Mouse (Mus musculus) CD4-positive, CD25-positive, alpha-beta regulatory T cell, adult 2 months (primary cell): ENCODE measurements around the gene Gm21961.
"Not testable (repeated sequence)": the region's sequence is repeated elsewhere in the genome, so short reads cannot be mapped to it uniquely, and the experiment has no call there.

ENCODE experiments used
- DNase-seq: peaks from one replicate; pipeline ENCODE4 v3.0.0-alpha.2; 2012; ENCODE audit warnings: low read depth, low spot score

Gm21961 gene

DNA sequence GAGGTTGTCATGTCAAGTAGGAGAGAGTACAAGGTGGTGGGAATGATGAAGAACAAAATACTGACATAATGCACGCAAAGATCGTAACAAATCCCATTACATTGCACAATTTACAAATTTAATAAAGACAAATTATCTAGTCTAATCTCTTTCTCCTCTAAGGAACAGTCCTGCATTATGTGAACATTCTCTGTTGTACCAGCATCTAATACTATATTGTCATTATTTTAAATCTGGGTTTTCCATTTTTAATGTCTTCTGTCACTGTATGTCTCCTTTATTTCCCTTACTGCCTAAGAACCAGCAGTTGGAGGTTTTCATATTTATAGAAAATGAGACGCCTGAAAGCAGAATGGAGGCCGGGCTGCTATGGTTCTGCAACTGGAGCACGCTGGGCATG, at the start of gene Gm21961:
Gene Gm21961 (minus strand): TSS at position 101 of the 400 bp plus-strand sequence.
- DNase-seq, result no peak

DNA sequence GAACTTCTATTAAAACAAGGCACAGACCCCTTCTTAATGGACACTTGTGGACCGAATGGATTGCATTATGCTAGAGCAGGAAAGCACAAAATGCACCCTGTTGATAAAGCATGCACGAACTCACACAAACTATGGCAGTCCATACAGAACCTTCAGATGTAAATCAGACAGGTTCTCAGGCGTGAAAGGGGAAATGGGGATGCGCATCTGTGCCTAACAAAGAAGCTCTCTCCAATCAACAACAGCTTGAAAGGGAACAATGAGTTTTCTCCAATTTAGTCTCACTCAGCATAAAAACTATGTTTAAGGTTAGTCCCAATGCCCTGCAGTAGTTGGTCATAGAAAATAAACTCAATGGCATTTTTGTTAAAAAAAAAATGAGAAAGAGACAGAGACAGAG, 27.3 kb upstream of the Gm21961 start:
- no peak for DNase-seq

DNA sequence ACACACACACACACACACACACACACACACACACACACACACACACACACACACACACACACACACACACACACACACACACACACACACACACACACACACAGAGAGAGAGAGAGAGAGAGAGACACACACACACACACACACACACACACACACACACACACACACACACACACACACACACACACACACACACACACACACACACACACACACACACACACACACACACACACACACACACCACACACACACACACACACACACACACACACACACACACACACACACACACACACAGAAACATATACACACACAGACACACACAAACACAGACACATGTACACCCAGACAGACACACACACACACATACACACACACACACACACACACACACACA, 24.5 kb upstream of the Gm21961 start:
- DNase-seq, result not testable (repeated sequence)

DNA sequence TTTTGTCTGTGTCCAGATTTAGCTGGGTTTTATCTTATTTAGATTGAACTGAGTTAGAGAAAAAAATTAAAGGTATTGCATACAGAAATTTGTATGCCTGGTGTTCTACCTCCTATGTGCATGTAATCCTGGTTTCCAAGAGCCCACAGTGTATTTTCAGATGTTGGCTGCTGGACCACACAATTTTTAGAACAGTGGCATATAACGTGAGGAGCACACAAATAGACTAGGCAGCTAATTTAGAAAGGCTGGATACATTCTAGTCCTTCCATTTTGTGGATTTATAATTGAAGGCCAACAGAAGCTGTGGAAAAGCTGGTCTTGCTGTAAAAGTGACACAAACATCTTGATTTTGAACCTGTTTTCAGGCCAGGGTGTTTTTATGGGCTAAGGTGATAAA, 3.3 kb upstream of the Gm21961 start:
- DNase-seq, result no peak

DNA sequence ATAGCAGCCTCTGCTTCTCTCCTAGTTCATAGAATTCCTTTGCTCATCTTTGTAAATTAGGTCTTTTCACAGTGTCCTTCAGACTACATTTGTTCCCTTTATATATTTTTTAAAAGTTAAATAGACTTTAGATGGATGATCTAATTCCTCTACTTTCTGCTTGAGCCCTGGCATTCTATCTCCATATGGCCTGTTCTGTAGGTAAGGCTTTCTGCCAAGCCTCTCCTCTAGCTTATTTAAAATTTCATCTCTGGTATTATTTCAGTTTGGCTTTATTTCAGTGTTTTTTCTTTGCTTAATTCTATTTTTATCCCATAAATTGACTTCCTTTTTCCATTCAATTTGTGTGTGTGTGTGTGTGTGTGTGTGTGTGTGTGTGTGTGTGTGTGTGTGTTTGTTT, 8.5 kb downstream of the Gm21961 start:
- no peak for DNase-seq

DNA sequence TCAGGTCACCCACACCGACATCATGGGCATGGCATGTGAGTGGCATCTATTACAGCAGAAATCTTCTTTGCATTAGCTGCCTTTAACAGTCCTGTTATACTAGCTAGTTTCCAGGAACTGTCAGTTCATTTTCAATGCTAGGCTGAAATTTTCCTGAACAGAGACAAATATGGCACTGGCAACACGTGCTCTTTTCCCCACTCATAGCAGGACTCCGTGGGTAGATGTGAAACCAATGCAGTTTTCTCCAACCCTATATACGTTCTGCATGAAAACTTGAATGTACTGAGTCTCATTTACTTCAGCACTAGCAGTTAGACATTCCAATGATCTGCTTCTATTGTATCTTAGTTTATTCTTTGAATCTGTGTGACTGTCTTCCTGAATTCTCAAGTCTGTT, 20.2 kb downstream of the Gm21961 start:
- no peak for DNase-seq

DNA sequence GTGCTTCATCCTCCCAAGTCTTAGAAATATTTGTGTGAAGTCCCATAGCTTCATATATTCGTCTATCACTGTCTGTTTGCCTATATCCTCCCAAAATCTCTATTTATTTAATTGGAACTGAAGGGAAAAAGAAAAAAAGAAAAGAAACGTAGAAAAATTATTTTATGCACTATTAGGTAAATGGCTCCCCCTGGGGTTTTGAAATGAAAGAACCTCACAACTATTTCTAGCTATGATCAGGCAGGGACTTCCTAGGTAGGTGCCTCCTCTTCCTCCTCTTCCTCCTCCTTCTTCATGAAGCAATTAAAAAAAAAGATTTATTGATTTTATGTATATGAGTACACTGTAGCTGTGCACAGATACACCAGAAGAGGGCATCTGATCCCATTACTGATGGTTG, 34.7 kb downstream of the Gm21961 start:
- no peak for DNase-seq

DNA sequence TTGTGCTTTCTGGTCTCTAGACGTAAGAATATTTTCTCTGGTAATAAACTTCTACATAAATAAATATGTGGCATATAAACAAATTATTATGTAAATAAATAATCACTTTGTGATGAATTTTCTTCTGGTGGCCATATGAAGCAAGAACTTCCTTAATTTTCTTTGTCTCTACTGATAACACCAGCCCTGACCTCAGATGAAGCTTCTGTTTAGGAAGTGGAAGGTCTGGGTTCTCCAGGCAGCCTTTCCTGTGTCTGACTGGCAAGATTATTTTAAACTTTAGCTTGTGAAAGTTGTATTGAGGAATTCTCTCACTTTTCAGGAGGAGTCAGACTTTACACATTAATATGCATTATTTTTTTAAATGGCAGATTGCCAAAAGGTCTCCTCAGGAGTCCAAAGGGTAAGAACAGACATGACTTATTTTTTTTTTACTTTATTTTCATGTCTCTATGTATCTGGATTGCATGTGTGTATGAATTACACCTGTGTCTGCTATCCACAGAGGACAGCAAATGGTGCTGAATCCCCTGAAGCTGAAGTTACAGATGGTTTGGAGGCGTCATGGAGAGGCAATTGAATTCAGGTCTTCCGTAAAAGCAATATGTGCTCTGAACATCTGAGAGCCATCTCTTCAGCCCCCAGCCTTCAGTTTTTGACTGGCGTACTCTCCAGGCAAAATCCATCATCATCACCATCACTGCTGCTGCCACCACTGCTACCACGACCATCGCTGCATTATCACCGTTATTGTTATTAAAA, 38.5 kb downstream of the Gm21961 start:
- DNase-seq, result no peak
